Mouse (Mus musculus): ENCODE results near the gene BC051142.

GRCm38 (mm10) chr17:34362954-34363546 is 35.6 kb upstream of the BC051142 start:
- TF ChIP-seq CTCF (IDR thresholded peaks at IDR 0.05; ENCODE audit: low read depth), result no peak
- TF ChIP-seq EP300 (IDR thresholded peaks at IDR 0.05; ENCODE audit: low read depth), result no peak
